Mouse (Mus musculus) urinary bladder, adult 18-20 months (tissue): ENCODE results near the gene Adgrg2.

Source experiments
- DNase-seq, 2 experiments: peaks; one replicate each; pipeline ENCODE4 v3.0.0; 2022; ENCODE audit warnings: low spot score in 2 of 2, mixed read lengths in 2 of 2

Adgrg2 gene

GRCm38 (mm10) chrX:160502048-160503041, 111.9 kb downstream of the Adgrg2 start, which contains the start of gene Phka2:
TSS of gene Phka2 (plus strand) at chrX:160502166.
- DNase-seq = peak; percentile 72 to 84

- DNase-seq = peak in 1 of 2 experiments; percentile 18
Measured at GRCm38 (mm10) chrX:160509046-160509445, 118.6 kb downstream of the Adgrg2 start.

GRCm38 (mm10) chrX:160510197-160510596, 119.7 kb downstream of the Adgrg2 start:
- DNase-seq = no peak

GRCm38 (mm10) chrX:160516027-160516426, 125.5 kb downstream of the Adgrg2 start:
- no peak for DNase-seq

- DNase-seq = no peak
Measured at GRCm38 (mm10) chrX:160542772-160543171, 152.3 kb downstream of the Adgrg2 start.
